Mouse (Mus musculus): ENCODE data around the gene Zfp746. TPM values are rescaled to one million over a fixed set of nuclear protein-coding genes. Genes with fewer than 3 reads are reported as not detected.

Gene Zfp746
- polyA plus RNA-seq, 1 experiment, result 11.5 TPM

DNA sequence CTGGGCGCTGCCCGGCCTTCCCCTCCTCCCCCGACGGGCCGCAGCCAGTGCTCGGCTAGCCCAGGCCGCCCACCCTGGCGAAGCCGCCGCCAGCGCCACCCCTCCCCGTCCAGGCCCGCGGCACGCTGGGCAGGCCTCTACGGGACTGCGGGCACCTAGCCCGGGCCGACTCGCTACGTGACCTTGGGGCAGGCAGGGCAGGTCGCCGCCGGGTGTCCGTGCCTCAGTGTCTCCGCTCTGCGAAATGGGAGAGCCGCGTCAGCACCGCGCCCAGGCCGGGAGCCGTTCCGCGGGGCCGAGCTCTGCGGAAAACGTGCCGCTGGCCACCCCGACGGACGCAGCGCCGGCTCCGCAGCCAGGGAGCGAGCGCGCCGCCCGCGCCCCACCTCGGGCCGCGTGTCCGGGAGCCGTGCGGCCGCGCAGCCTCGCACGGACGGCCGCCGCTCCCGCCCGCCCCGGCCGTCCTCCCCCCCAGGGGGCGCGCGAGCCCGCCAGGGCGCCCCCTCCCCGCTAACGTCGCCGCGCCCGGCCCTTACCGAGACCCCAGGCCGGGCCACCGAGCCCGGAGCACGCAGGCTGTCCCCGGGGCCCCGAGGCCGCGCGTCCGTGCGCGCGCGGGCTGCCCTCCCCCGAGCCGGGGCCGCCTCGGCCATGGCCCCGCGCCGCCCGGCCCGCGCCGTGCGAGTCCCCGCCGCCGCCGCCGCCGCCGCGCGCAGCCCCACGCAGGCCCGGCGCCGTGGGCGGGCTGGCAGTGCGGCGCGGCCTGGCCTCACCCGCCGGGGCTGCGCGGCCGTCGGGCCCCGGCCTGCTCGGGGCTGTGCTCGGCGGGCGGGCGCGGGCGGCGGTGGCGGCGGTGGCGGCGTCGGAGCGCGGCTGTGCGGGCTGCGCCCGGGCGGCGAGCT lies 38.7 kb downstream of the Zfp746 start:
- TF ChIP-seq FLI1 (IDR thresholded peaks at IDR 0.05; ENCODE audit: low read length) (no peak), GATA1 (IDR thresholded peaks at IDR 0.05; ENCODE audit: borderline replicate concordance, low read length) (no peak)
- Histone ChIP-seq H3K4me3 (replicated peaks) (peak overlapping the region; percentile 98), H3K27me3 (replicated peaks) (no peaks in the 10 kb centered on the region), H3K36me3 (replicated peaks; ENCODE audit: low read length) (peaks cover 26% of the 10 kb centered on the region), H3K9me3 (no peaks in the 10 kb centered on the region), H3K4me1 (peaks cover 65% of the 10 kb centered on the region)

DNA sequence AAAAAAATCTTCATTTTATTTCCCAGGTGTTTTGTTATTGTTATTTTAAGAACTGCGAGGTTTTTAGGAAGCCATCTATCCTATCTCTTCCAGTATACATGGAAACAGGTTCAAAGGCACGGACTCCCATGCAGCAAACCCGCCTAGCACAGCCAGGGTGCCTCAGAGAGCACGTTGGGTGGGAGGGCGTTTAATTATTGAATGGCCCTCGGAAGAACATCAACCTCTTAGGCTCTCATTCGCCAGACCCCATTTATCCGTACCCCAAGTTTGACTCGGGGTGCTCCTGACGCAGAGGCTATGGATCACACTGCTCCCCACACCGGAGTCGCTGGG lies 39.3 kb downstream of the Zfp746 start:
- TF ChIP-seq GATA1 (IDR thresholded peaks at IDR 0.05; ENCODE audit: borderline replicate concordance, low read length), result no peak
- no peak for TF ChIP-seq FLI1 (IDR thresholded peaks at IDR 0.05; ENCODE audit: low read length)
- Histone ChIP-seq H3K4me1 (peaks cover 71% of the 10 kb centered on the region), H3K27me3 (replicated peaks) (no peaks in the 10 kb centered on the region), H3K4me3 (replicated peaks) (peak overlapping the region; percentile 98), H3K36me3 (replicated peaks; ENCODE audit: low read length) (peaks cover 31% of the 10 kb centered on the region), H3K9me3 (no peaks in the 10 kb centered on the region)

DNA sequence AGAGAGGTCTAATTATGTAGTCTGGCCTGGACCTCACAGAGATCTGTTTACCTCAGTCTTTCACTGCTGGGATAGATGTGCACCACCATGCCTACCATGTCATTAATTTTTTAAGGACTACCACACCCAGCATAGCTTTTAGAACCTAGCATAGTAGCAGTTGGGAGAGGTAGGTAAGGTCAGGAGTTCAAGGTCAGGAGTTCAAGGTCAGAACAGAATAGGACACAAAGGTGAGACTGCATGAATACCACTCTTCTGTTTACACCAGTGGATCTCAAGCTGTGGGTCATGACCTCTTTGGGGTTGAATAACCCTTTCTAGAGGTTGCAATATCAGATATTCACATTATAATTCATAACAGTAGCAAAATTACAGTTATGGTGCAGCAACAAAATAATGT lies 53.7 kb downstream of the Zfp746 start:
- Histone ChIP-seq H3K4me1 (peaks cover 8% of the 10 kb centered on the region), H3K4me3 (replicated peaks) (no peak overlapping the region), H3K9me3 (no peaks in the 10 kb centered on the region), H3K27me3 (replicated peaks) (no peaks in the 10 kb centered on the region), H3K36me3 (replicated peaks; ENCODE audit: low read length) (peaks cover 98% of the 10 kb centered on the region)
- TF ChIP-seq FLI1 (IDR thresholded peaks at IDR 0.05; ENCODE audit: low read length) (no peak), GATA1 (IDR thresholded peaks at IDR 0.05; ENCODE audit: borderline replicate concordance, low read length) (no peak)

DNA sequence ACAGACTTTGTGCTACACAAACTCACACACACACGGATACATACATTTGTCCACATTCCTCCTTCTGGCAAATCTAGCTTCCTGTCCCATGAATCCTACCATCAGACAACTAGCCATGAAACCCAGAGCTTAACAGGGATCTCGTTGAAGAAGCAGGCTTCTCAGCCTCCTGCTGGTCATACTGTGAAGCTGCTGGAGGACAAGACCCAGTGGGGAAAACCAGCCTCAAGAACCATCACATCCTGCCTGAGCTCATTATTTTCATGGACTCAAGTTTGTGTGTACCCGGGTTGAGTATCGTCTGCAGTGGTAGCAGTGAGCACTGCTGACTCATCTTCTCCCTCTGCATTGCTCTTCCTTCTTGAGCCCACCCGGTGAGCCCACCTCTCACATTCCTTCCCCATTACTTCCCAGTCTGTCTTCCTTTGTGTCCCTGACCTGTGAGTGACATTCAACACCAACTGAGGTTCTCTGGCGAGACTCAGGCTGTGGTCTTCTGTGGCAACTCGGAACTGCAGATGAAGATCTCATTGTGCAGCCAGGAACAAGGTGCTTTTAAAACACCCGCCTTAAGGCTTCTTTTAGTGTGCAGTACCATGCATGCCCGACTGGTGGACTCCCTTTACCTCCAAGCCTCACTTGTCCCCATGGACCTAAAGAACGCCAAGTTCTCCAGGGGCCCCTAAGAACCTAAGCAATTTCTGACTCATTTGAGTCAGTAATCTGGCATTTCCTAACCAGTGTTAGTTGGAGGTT lies 60.3 kb downstream of the Zfp746 start:
- Histone ChIP-seq H3K36me3 (replicated peaks; ENCODE audit: low read length) (peaks cover 87% of the 10 kb centered on the region), H3K9me3 (peaks cover 7% of the 10 kb centered on the region; the same call in 1 of the 2 replicates), H3K4me1 (peaks cover 32% of the 10 kb centered on the region), H3K4me3 (replicated peaks) (no peak overlapping the region), H3K27me3 (replicated peaks) (no peaks in the 10 kb centered on the region)
- no peak for TF ChIP-seq FLI1 (IDR thresholded peaks at IDR 0.05; ENCODE audit: low read length)
- TF ChIP-seq GATA1 (IDR thresholded peaks at IDR 0.05; ENCODE audit: borderline replicate concordance, low read length), result no peak

DNA sequence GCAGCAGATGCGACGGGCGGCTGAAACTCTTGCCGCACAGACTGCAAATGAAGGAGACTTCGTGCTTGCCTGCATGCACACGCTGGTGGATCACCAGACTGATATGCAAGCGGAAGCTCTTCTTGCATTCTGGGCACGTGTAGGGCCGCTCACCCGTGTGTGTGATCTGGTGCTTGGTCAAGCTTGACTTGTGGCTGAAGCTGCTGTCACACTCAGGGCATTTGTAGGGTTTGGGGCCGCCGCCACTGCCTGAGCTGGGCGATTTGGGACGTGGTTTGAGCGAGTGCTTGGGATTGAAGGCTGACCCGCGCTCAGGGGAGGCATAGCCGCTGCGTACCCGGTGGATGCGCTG lies 61.4 kb downstream of the Zfp746 start:
- peaks cover 7% of the 10 kb centered on the region; the same call in 1 of the 2 replicates for H3K9me3 ChIP-seq
- peaks cover 36% of the 10 kb centered on the region for H3K4me1 ChIP-seq
- peaks cover 79% of the 10 kb centered on the region for H3K36me3 ChIP-seq (replicated peaks; ENCODE audit: low read length)
- H3K27me3 ChIP-seq (replicated peaks), result no peaks in the 10 kb centered on the region
- peak overlapping the region; percentile 26 for H3K4me3 ChIP-seq (replicated peaks)
- TF ChIP-seq GATA1 (IDR thresholded peaks at IDR 0.05; ENCODE audit: borderline replicate concordance, low read length) (no peak), FLI1 (IDR thresholded peaks at IDR 0.05; ENCODE audit: low read length) (no peak)

DNA sequence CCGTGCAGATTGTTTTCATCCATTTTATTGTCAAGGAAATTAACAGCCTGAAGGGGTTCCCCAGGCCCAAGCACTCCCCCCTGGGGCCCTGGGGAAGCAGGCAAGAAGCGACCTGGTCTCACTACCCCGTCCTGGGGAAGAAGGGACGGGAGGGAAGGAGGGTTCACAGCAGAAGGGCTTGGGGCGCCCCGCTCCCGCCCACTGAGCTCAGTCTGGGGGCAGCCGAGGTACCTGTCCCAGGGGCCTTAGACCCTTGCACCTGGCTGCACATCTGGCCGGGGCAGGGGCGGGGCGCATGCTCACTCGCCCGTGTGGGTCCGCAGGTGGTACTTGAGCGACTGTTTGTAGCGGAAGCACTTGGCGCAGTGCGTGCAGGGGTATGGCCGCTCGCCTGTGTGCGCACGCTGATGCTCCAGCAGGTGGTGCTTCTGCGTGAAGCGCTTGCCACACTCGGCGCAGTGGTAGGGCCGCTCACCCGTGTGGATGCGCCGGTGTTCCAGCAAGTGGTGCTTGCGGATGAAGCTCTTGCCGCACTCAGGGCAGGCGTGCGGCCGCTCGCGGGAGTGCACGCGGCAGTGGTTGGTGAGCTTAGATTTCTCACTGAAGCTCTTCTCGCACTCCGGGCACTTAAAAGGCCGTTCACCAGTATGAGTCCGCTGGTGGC lies 61.9 kb downstream of the Zfp746 start:
- H3K36me3 ChIP-seq (replicated peaks; ENCODE audit: low read length), result peaks cover 75% of the 10 kb centered on the region

DNA sequence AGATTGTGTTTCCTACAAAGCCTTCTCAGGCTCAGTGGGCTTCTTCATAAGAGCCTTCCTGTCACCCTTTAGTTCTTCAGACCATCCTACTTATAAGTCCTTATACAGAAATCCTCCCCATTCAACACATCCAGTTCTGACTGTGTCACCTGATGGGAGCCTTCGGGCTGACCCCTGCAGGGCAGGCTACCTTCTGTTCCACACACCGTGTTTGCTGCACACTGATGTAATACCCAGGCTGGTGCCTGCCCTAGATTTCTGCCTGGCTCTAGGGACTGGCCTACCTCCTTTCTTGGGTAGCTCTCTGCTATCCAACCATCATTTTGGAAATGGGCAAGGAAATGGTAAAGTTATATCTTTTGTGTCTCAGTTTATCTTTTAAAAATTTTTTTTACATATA lies 63.7 kb downstream of the Zfp746 start:
- peaks cover 36% of the 10 kb centered on the region for H3K4me1 ChIP-seq
- TF ChIP-seq GATA1 (IDR thresholded peaks at IDR 0.05; ENCODE audit: borderline replicate concordance, low read length), result no peak
- peaks cover 7% of the 10 kb centered on the region; the same call in 1 of the 2 replicates for H3K9me3 ChIP-seq
- H3K27me3 ChIP-seq (replicated peaks), result no peaks in the 10 kb centered on the region
- peaks cover 68% of the 10 kb centered on the region for H3K36me3 ChIP-seq (replicated peaks; ENCODE audit: low read length)
- H3K4me3 ChIP-seq (replicated peaks), result no peak overlapping the region

More for the DNA sequence above, 61.9 kb downstream of the Zfp746 start:
- Histone ChIP-seq H3K4me1 (peaks cover 36% of the 10 kb centered on the region), H3K27me3 (replicated peaks) (no peaks in the 10 kb centered on the region), H3K9me3 (peaks cover 7% of the 10 kb centered on the region; the same call in 1 of the 2 replicates), H3K4me3 (replicated peaks) (no peak overlapping the region)
- TF ChIP-seq GATA1 (IDR thresholded peaks at IDR 0.05; ENCODE audit: borderline replicate concordance, low read length) (no peak), FLI1 (IDR thresholded peaks at IDR 0.05; ENCODE audit: low read length) (no peak)

DNA sequence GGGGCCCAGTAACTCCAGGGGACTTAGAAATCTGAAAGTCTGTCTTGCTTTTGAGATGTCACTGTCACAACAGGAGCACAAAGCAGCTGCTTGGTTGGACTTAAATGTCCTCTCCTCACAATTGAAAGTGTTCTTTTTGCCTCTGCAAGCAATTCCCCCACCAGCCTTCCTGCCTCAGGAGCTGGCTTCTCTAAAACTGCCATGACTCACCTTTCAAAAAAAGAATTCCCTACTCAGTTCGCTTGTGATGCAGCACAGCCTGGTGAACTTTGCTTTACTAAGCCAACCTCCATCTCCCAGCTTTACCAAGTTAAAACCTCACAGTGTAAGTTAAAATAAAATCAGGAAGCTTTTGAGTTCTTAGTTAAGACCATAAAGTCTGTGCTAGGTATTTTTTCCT lies 64.7 kb downstream of the Zfp746 start:
- Histone ChIP-seq H3K4me3 (replicated peaks) (no peak overlapping the region), H3K9me3 (peaks cover 7% of the 10 kb centered on the region; the same call in 1 of the 2 replicates), H3K27me3 (replicated peaks) (no peaks in the 10 kb centered on the region), H3K36me3 (replicated peaks; ENCODE audit: low read length) (peaks cover 58% of the 10 kb centered on the region), H3K4me1 (peaks cover 36% of the 10 kb centered on the region)
- TF ChIP-seq FLI1 (IDR thresholded peaks at IDR 0.05; ENCODE audit: low read length), result no peak
- no peak for TF ChIP-seq GATA1 (IDR thresholded peaks at IDR 0.05; ENCODE audit: borderline replicate concordance, low read length)

DNA sequence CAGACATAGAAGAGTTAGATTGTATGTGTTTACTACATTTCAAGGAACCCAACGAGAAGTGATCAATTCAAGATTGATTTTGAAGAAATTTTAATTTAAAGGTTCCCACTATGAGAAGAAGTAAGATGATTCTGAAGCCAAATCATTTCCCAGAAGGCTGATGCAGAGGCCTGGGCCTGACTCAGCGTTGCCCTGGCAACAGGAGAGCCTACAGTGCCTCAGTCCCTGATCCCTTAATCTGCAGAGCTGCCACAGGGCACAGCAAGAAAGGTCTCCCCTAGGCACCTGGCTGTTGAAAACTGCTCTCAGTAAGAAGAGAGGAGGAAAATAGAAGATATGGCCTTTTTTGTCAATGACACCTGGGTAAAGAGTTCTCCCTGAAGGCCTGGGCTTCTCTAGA lies 66.4 kb downstream of the Zfp746 start:
- Histone ChIP-seq H3K9me3 (peaks cover 2% of the 10 kb centered on the region; the same call in 1 of the 2 replicates), H3K36me3 (replicated peaks; ENCODE audit: low read length) (peaks cover 41% of the 10 kb centered on the region), H3K4me3 (replicated peaks) (no peak overlapping the region), H3K4me1 (peaks cover 44% of the 10 kb centered on the region), H3K27me3 (replicated peaks) (no peaks in the 10 kb centered on the region)
- TF ChIP-seq FLI1 (IDR thresholded peaks at IDR 0.05; ENCODE audit: low read length), result no peak
- no peak for TF ChIP-seq GATA1 (IDR thresholded peaks at IDR 0.05; ENCODE audit: borderline replicate concordance, low read length)
